Mouse (Mus musculus): ENCODE results near the gene Gm7029. TPM values are rescaled to one million over a fixed set of nuclear protein-coding genes. Genes with fewer than 3 reads are reported as not detected.
"Not testable (repeated sequence)": the region's sequence is repeated elsewhere in the genome, so short reads cannot be mapped to it uniquely, and the experiment has no call there.

Gene Gm7029
- polyA plus RNA-seq, 1 experiment = 3.2 TPM

GRCm38 (mm10) chr17:33901653-33902052 is 28.0 kb downstream of the Gm7029 start:
- no peak for DNase-seq (ENCODE audit: low read depth in 1 of 2, low spot score in 2 of 2)
- TF ChIP-seq POLR2A (IDR thresholded peaks at IDR 0.05; ENCODE audit: low read depth, low read length) = no peak
- no peak for TF ChIP-seq CTCF (IDR thresholded peaks at IDR 0.05; ENCODE audit: extremely low read depth, insufficient read depth, insufficient read length, insufficient replicate concordance)
- peaks cover 6% of the 10 kb centered on the region; the same call in 1 of the 2 replicates for H3K4me1 ChIP-seq (ENCODE audit: control insufficient read depth, insufficient read depth, insufficient read length)
- WGBS = 93% methylated on average over 4 of the region's 4 CpGs
- H3K4me3 ChIP-seq (ENCODE audit: extremely low read depth, insufficient read depth, insufficient read length) = no peak overlapping the region
- no peaks in the 10 kb centered on the region for H3K27me3 ChIP-seq (ENCODE audit: control insufficient read depth, insufficient read depth, low read length)
- H3K27ac ChIP-seq (ENCODE audit: insufficient read depth, low read length) = peak overlapping the region; percentile 85
- no peaks in the 10 kb centered on the region for H3K36me3 ChIP-seq (ENCODE audit: control insufficient read depth, insufficient read depth, low read length)

DNA sequence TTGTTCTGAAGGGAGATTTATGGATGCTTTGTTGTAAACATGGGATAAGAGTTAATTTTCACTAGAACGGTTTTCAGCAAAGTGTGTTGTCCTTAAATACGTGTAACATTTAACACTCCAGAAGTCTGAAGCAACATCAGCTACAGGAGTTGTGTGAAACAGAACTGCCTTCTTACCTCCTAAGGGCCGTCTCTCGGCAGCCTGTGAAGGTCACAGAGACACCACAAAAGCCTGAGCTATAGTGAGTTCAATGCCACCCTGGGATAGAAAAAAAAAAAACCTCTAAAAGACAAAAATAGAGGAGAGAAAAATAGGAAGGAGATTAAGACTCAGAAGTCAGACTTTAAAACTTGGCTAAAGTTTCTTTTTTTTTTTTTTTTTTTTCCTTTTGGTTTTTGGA is 28.4 kb downstream of the Gm7029 start:
- 51% methylated on average over 4 of the region's 4 CpGs for WGBS
- H3K36me3 ChIP-seq (ENCODE audit: control insufficient read depth, insufficient read depth, low read length) = no peaks in the 10 kb centered on the region
- no peaks in the 10 kb centered on the region for H3K27me3 ChIP-seq (ENCODE audit: control insufficient read depth, insufficient read depth, low read length)
- peak overlapping the region; percentile 85 for H3K27ac ChIP-seq (ENCODE audit: insufficient read depth, low read length)
- no peak for TF ChIP-seq POLR2A (IDR thresholded peaks at IDR 0.05; ENCODE audit: low read depth, low read length)
- TF ChIP-seq CTCF (IDR thresholded peaks at IDR 0.05; ENCODE audit: extremely low read depth, insufficient read depth, insufficient read length, insufficient replicate concordance) = no peak
- peaks cover 6% of the 10 kb centered on the region; the same call in 1 of the 2 replicates for H3K4me1 ChIP-seq (ENCODE audit: control insufficient read depth, insufficient read depth, insufficient read length)
- H3K4me3 ChIP-seq (ENCODE audit: extremely low read depth, insufficient read depth, insufficient read length) = no peak overlapping the region
- no peak for DNase-seq (ENCODE audit: low read depth in 1 of 2, low spot score in 2 of 2)

DNA sequence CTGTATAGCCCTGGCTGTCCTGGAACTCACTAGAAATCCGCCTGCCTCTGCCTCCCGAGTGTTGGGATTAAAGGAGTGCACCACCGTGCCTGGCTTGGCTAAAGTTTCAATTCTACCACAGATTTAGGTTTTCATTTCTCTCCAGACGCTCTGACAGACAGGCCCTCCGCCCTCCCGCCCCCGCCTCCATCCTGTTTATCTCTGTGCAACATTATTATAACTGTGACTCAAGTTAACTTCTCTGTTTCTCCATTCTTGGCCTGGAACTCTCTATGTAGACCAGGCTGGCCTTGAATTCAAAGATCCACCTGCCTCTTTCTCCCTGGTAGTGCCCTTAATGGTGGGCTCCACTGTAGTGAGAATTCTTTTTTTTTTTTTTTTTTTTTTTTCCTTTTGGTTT is 28.9 kb downstream of the Gm7029 start:
- 13% methylated on average over 7 of the region's 7 CpGs for WGBS
- Histone ChIP-seq H3K4me3 (ENCODE audit: extremely low read depth, insufficient read depth, insufficient read length) (no peak overlapping the region), H3K27ac (ENCODE audit: insufficient read depth, low read length) (peak overlapping the region; percentile 85), H3K36me3 (ENCODE audit: control insufficient read depth, insufficient read depth, low read length) (no peaks in the 10 kb centered on the region), H3K27me3 (ENCODE audit: control insufficient read depth, insufficient read depth, low read length) (no peaks in the 10 kb centered on the region), H3K4me1 (ENCODE audit: control insufficient read depth, insufficient read depth, insufficient read length) (peaks cover 6% of the 10 kb centered on the region; the same call in 1 of the 2 replicates)
- peak in 1 of 2 experiments; percentile 20 for DNase-seq (ENCODE audit: low read depth in 1 of 2, low spot score in 2 of 2)
- TF ChIP-seq POLR2A (IDR thresholded peaks at IDR 0.05; ENCODE audit: low read depth, low read length) (no peak), CTCF (IDR thresholded peaks at IDR 0.05; ENCODE audit: extremely low read depth, insufficient read depth, insufficient read length, insufficient replicate concordance) (no peak)

- not testable (repeated sequence) for H3K4me3 ChIP-seq (ENCODE audit: extremely low read depth, insufficient read depth, insufficient read length); H3K27me3 ChIP-seq (ENCODE audit: control insufficient read depth, insufficient read depth, low read length); H3K36me3 ChIP-seq (ENCODE audit: control insufficient read depth, insufficient read depth, low read length); H3K4me1 ChIP-seq (ENCODE audit: control insufficient read depth, insufficient read depth, insufficient read length); DNase-seq (ENCODE audit: low read depth in 1 of 2, low spot score in 2 of 2)
- peak overlapping the region; percentile 53 for H3K27ac ChIP-seq (ENCODE audit: insufficient read depth, low read length)
- WGBS = 83% methylated on average over 6 of the region's 6 CpGs
Measured at GRCm38 (mm10) chr17:33903911-33904651, 30.4 kb downstream of the Gm7029 start.

GRCm38 (mm10) chr17:33904835-33905234 is 31.2 kb downstream of the Gm7029 start, which contains the start of gene Platr17:
Gene Platr17 (plus strand): TSS chr17:33905135.
- 75% methylated on average over 3 of the region's 4 CpGs for WGBS
- H3K27me3 ChIP-seq (ENCODE audit: control insufficient read depth, insufficient read depth, low read length); H3K36me3 ChIP-seq (ENCODE audit: control insufficient read depth, insufficient read depth, low read length); DNase-seq (ENCODE audit: low read depth in 1 of 2, low spot score in 2 of 2); H3K4me3 ChIP-seq (ENCODE audit: extremely low read depth, insufficient read depth, insufficient read length); H3K4me1 ChIP-seq (ENCODE audit: control insufficient read depth, insufficient read depth, insufficient read length): not testable (repeated sequence)
- peak within 1 kb of the TSS; percentile 53; the same call in 1 of the 2 replicates for H3K27ac ChIP-seq (ENCODE audit: insufficient read depth, low read length)

- H3K4me1 ChIP-seq (ENCODE audit: control insufficient read depth, insufficient read depth, insufficient read length) = peaks cover 3% of the 10 kb centered on the region; the same call in 1 of the 2 replicates
- H3K36me3 ChIP-seq (ENCODE audit: control insufficient read depth, insufficient read depth, low read length) = peaks cover 21% of the 10 kb centered on the region
- 1% methylated on average over 44 of the region's 44 CpGs for WGBS
- DNase-seq (ENCODE audit: low read depth in 1 of 2, low spot score in 2 of 2) = peak in 1 of 2 experiments; percentile 47
- H3K27ac ChIP-seq (ENCODE audit: insufficient read depth, low read length) = peak overlapping the region; percentile 79
- H3K27me3 ChIP-seq (ENCODE audit: control insufficient read depth, insufficient read depth, low read length) = no peaks in the 10 kb centered on the region
- no peak for TF ChIP-seq POLR2A (IDR thresholded peaks at IDR 0.05; ENCODE audit: low read depth, low read length)
- TF ChIP-seq CTCF (IDR thresholded peaks at IDR 0.05; ENCODE audit: extremely low read depth, insufficient read depth, insufficient read length, insufficient replicate concordance) = no peak
- peak overlapping the region; percentile 69 for H3K4me3 ChIP-seq (ENCODE audit: extremely low read depth, insufficient read depth, insufficient read length)
Measured at GRCm38 (mm10) chr17:33908331-33909076, 34.9 kb downstream of the Gm7029 start.

Measured in spleen, adult 2 months (tissue).